Mouse (Mus musculus) brain, embryonic 14.5 days (tissue): Measurements from ENCODE around the gene Crlf3. TPM values are rescaled to one million over a fixed set of nuclear protein-coding genes. Genes with fewer than 3 reads are reported as not detected.
"Not testable (repeated sequence)": the region's sequence is repeated elsewhere in the genome, so short reads cannot be mapped to it uniquely, and the experiment has no call there.

Source experiments
- DNase-seq: peaks from one replicate; pipeline ENCODE4 v3.0.0-alpha.2; 2011; ENCODE audit warnings: low read depth
- CTCF ChIP-seq: fragments of 200-500 bp; IDR thresholded peaks from 2 replicates; pipeline ENCODE4 v1.5.1; 2012; ENCODE audit warnings: inconsistent platforms, mild to moderate bottlenecking, moderate library complexity, borderline replicate concordance; ENCODE audit not compliant: insufficient read depth, insufficient read length; ENCODE audit errors: extremely low read depth
- POLR2A ChIP-seq: fragments of 200-500 bp; IDR thresholded peaks from 2 replicates; pipeline ENCODE4 v1.6.1; 2012; ENCODE audit warnings: mild to moderate bottlenecking, inconsistent platforms, borderline replicate concordance; ENCODE audit not compliant: poor library complexity, insufficient read depth, insufficient read length, severe bottlenecking; ENCODE audit errors: extremely low read depth
- polyA plus RNA-seq: library from polyadenylated mRNA; depleted of rRNA; stranded (reverse); fragments of >200 nt; gene quantifications from 2 replicates; pipeline ENCODE4 v1.2.3, GENCODE M21; 2012; rRNA removed

Gene Crlf3
- polyA plus RNA-seq, 1 experiment = 12.4 TPM

DNA sequence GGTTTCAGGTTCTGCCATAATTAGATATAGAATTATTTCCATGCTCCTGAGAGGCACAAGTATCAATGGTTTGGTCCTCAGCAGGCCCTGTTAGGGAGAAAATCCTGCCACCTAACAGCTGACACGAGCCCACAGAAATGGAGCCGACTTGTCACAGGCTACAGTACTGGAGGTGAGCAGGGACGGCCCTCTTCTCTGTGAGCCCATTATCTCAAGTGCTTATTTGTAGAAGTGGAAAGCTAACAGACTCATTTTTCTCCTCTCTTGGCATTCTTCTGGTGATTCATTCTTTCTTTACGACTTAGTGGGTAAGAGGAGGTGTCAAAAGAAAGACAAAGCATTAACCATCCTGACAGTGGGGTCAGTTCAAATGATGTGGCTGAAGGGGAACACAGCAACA is 26.1 kb downstream of the Crlf3 start:
- DNase-seq = no peak
- TF ChIP-seq CTCF (no peak), POLR2A (no peak)

DNA sequence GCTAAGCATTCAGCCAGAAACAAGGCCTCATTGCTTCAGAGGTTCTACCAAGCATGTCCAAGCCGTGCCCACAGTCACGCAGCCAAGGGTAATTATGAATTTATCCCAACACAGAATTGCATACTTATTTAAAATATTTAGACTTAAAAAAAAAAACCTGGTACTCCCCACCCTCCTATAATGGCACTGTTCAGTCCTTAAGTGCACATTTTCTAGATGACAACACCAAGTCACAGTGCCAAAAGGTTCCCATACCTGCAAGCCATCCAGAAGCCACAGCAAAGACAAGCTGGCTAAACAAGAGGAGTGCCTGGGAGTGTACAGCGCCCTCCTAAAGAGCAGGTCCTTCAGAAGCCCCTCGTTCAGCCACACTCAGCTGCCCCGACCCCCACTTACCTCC is 27.6 kb downstream of the Crlf3 start:
- TF ChIP-seq POLR2A (no peak), CTCF (no peak)

DNA sequence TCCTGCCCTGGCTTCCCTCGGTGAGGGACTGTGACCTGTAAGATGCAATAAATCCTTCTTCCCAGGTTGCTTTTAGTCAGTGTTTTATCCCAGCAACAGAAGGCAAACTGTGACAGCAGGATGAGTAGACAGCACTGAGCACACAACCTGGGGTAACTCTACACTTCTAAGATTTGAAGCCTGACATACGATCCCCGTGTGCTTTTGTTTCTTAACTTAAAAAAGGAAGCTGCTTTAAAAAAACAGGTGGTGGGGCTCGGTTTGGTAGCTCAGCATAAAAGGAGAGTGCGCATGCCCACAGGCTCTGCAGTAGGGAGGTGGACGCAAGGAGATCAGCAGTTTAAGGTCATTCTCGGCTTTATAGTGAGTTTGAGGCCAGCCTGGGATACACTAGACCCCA is 28.3 kb downstream of the Crlf3 start:
- no peak for DNase-seq

More for the DNA sequence above, 27.6 kb downstream of the Crlf3 start:
- DNase-seq = no peak

DNA sequence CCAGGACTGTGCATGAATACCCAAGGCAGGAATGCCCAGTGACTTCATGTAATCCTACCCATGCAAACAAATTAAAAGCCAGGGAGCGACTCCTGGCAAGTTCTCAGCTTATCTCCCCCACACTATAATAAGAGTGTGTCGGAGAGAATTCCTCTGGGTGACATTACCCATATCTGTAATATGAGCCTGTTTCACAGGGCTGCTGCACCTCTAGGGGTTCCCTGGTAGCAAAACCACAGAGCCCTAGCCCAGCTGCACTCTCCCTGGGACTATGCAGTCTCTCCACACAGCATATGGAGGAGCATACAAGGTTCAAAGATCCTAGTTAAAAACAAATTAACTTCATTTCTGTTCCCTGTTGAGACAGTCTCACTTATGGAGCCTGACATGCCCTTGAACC is 30.7 kb downstream of the Crlf3 start:
- TF ChIP-seq POLR2A (no peak), CTCF (no peak)
- DNase-seq = no peak

More for the DNA sequence above, 28.3 kb downstream of the Crlf3 start:
- TF ChIP-seq POLR2A (no peak), CTCF (no peak)

DNA sequence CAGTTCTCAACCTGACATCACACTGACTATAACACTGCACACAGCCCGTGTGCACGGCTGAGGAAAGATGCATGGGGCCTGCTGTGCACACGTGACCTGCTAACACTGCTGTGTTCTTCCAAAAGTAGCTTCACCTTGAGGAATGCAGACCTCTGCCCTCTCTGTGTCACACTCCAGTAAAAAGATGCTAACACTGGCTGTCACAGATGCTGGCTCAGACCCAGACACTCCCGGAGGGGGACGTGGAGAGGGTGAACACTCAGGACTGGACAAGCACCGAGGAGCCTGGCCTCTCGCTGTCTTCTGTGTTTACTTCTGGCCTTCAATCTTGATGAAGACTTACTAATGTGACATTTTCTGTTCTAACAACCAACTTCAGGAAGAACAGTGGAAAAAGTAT is 33.9 kb downstream of the Crlf3 start:
- no peak for DNase-seq
- TF ChIP-seq POLR2A (no peak), CTCF (no peak)

- DNase-seq = no peak
- TF ChIP-seq CTCF (no peak), POLR2A (no peak)
These were observed 37.4 kb downstream of the Crlf3 start for GRCm38 (mm10) chr11:80043419-80043817.

- TF ChIP-seq CTCF (peak; percentile 73; the same call in 1 of the 2 replicates), POLR2A (no peak)
- DNase-seq = peak; percentile 64
These were observed 38.0 kb downstream of the Crlf3 start for GRCm38 (mm10) chr11:80042615-80043418.

DNA sequence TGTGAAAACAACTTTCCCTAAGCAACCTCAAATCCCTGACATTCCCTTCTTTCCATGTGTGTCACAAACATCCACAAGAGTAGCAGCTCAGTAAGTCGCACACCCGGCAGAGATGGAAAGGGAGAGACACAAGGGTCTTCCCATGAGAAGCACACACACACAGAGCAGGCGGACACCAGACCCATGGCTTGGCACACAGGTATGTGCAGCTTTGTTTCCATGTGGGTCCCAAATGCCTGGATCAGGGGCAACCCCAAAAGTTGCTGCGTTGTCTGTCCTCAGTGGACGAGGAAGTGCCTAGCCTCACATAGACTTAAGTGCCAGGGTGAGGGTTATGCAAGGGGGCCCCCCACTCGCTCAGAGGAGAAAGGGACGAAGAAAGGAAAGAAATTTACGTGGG is 43.3 kb downstream of the Crlf3 start:
- no peak for DNase-seq

GRCm38 (mm10) chr11:80021306-80021705 is 59.5 kb downstream of the Crlf3 start:
- TF ChIP-seq POLR2A = no peak
- TF ChIP-seq CTCF = no peak
- DNase-seq = no peak

More for the DNA sequence above, 43.3 kb downstream of the Crlf3 start:
- TF ChIP-seq POLR2A = no peak
- no peak for TF ChIP-seq CTCF

DNA sequence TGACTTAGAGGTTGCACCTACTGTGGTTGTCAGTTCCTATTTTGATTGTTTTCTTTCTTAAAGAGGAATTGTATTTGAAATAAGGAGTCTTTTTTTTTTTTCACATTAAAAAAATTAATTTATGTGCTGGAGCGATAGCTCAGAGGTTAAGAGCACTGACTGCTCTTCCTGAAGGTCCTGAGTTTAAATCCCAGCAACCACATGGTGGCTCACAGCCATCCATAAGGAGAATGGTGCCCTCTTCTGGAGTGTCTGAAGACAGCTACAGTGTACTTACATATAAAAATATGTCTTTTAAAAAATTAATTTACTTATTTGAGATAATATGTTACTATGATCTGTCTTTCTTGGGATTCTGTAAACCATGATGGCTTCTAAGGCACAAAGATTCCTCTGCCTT is 61.0 kb downstream of the Crlf3 start:
- TF ChIP-seq CTCF (no peak), POLR2A (no peak)

DNA sequence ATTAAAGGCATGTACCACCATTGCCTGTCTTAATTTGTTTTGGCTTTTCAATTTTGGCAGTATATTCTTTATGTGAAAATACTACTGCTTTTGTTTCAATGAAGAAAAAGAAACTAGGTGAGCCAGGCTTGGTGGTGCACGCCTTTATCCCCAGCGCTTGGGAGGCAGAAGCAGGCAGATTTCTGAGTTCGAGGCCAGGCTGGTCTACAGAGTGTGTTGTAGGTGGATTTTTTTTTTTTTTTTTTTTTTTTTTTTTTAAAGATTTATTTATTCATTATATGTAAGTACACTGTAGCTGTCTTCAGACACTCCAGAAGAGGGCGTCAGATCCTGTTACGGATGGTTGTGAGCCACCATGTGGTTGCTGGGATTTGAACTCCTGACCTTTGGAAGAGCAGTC is 64.3 kb downstream of the Crlf3 start:
- DNase-seq = not testable (repeated sequence)

More for the DNA sequence above, 61.0 kb downstream of the Crlf3 start:
- DNase-seq = no peak

Other genes with a start within 250 kb of the Crlf3 start
- gene Utp6, start 118.6 kb downstream of the Crlf3 start, polyA plus RNA-seq = 22.5 and 27.6 TPM in 2 replicates
- 33.2 and 33.7 TPM in 2 replicates for gene Suz12, start 87.9 kb downstream of the Crlf3 start, polyA plus RNA-seq
- gene Atad5, start 8.4 kb upstream of the Crlf3 start, polyA plus RNA-seq = 9.4 and 10.8 TPM in 2 replicates
- 12.0 and 14.5 TPM in 2 replicates for gene Tefm, start 61.2 kb upstream of the Crlf3 start, polyA plus RNA-seq
- gene Adap2, start 73.1 kb upstream of the Crlf3 start, polyA plus RNA-seq = 1.2 and 3.1 TPM in 2 replicates
- gene Rnf135, start 102.9 kb upstream of the Crlf3 start, polyA plus RNA-seq = 2.0 and 2.1 TPM in 2 replicates
- 48.5 and 49.4 TPM in 2 replicates for gene Rhot1, start 128.0 kb upstream of the Crlf3 start, polyA plus RNA-seq
- 19.6 and 23.4 TPM in 2 replicates for gene Rhbdl3, start 219.9 kb upstream of the Crlf3 start, polyA plus RNA-seq